Mouse (Mus musculus): ENCODE results near the gene Mrps26. TPM values are rescaled to one million over a fixed set of nuclear protein-coding genes. Genes with fewer than 3 reads are reported as not detected.
"Not testable (repeated sequence)": the region's sequence is repeated elsewhere in the genome, so short reads cannot be mapped to it uniquely, and the experiment has no call there.

Mrps26 gene
- 10 to 100 TPM; 72.2 to 82.6 TPM for total RNA-seq (2021)

DNA sequence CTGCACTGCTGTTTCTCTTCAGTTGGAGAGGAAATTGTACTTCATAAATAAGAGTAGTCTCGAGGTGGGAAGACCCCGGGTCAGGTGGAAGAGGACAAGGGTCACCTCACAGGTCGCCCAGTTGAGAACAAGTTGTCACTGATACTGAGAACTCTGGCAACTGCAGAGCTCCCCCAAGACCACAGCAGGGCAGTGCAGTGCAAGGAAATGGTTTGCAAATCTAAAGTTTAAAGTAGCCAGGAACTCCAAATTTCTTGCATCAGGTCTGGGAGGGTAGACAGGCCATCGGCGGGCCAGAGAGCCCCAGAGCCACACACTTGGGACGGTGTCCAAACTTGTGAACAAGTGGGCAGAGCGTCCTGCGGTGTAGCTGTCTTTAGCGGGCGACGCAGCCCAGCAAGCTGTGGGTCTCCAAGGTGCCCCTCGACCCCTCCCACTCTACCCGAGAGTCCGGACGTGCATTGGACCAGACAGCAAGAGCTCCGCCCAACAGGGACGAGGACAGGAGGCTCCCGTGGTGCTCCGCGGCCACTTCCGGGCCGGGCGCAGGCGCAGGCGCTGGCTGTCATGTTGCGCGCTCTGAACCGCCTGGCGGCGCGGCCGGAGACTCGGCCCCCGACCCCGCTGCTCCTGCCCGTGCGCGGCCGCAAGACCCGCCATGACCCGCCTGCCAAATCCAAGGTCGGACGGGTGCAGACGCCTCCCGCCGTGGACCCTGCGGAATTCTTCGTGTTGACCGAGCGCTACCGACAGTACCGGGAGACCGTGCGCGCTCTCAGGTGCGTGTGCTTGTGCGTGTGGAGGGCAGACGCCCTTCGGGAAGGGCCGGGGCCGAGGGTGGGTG lies at the start of gene Mrps26:
Gene Mrps26 (plus strand): TSS at position 531 of the 844 bp plus-strand sequence.
- intact Hi-C loops (cut with DNase I): loop anchor here (10.0 kb wide), 1 partner anchor 269 kb away; the partner anchor contains the start of gene Ebf4
- DNase-seq (ENCODE audit: low spot score in 2 of 2): peak; percentile 94 to 95

DNA sequence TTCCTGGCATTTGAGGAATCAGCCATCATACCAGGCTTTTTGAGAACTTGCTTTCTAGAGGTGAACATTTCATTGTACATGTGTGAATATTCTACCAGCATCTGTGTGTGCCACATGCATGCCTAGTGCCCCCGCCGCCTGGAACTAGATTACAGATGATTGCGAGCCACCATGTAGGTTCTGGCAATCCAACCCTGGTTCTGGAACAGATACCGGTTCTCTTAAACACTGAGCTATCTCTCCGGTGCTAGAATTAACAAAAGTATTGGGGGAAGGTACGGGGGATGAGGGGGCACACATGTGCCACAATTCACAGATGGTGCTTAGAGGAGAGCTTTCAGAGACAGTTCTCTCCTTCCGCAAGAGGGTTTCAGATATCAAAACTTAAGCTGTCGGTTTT lies 49.6 kb upstream of the Mrps26 start:
- DNase-seq (ENCODE audit: low spot score in 2 of 2): no peak
- intact Hi-C loops (cut with DNase I): no loop called here

GRCm38 (mm10) chr2:130515791-130516190 lies 47.8 kb upstream of the Mrps26 start:
- DNase-seq (ENCODE audit: low spot score in 2 of 2): no peak
- intact Hi-C loops (cut with DNase I): loop anchor here (1.0 kb wide), 1 partner anchor 65 kb away; the partner anchor contains the start of gene Ptpra

GRCm38 (mm10) chr2:130521927-130522326 lies 41.6 kb upstream of the Mrps26 start:
- DNase-seq (ENCODE audit: low spot score in 2 of 2): no peak
- intact Hi-C loops (cut with DNase I): no loop called here

DNA sequence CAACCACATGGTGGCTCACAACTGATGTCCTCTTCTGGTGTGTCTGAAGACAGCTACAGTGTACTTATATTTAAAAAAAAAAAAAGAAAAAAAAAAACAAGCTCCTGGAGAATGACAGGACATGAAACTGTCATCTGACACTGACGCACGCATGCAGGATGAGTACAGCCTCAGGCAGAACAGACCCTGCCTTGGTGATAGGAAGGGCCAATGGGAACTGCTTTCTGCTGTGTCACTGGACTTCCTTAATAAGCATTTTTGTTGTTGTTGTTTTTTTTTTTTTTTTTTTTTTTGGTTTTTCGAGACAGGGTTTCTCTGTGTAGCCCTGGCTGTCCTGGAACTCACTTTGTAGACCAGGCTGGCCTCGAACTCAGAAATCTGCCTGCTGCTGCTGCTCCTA lies 38.1 kb upstream of the Mrps26 start:
- intact Hi-C loops (cut with DNase I); DNase-seq (ENCODE audit: low spot score in 2 of 2): not testable (repeated sequence)

- intact Hi-C loops (cut with DNase I): loop anchor here (2.0 kb wide), 1 partner anchor 78 kb away; the partner anchor contains the start of gene Ptpra
- no peak for DNase-seq (ENCODE audit: low spot score in 2 of 2)
These were observed 35.1 kb upstream of the Mrps26 start for GRCm38 (mm10) chr2:130528457-130528856.

GRCm38 (mm10) chr2:130529290-130529689 lies 34.3 kb upstream of the Mrps26 start:
- intact Hi-C loops (cut with DNase I): loop anchor here (2.0 kb wide), 1 partner anchor 78 kb away; the partner anchor contains the start of gene Ptpra

DNA sequence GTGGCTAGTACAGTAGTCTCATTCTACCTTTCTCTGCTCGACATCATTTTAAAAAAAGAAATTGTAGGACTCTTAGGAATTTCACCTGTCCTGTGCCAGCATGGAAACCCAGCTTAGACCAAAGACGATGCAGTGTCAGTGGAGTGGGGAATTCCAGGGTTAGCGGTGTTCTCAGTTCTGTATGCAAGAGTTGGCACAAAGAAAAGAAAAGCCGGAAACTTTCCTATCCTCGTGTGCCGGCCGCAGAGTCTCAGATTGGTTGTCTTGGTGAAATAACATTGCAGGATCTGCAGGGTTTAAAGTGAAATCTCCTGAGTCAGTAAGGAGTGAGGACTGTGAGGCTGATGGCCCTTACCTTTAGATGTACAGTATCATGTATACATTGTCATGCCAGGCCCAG lies 33.6 kb upstream of the Mrps26 start:
- intact Hi-C loops (cut with DNase I): loop anchor here (2.0 kb wide), 1 partner anchor 79 kb away; the partner anchor contains the start of gene Ptpra
- DNase-seq (ENCODE audit: low spot score in 2 of 2): no peak

More at GRCm38 (mm10) chr2:130529290-130529689, 34.3 kb upstream of the Mrps26 start:
- DNase-seq (ENCODE audit: low spot score in 2 of 2): no peak

DNA sequence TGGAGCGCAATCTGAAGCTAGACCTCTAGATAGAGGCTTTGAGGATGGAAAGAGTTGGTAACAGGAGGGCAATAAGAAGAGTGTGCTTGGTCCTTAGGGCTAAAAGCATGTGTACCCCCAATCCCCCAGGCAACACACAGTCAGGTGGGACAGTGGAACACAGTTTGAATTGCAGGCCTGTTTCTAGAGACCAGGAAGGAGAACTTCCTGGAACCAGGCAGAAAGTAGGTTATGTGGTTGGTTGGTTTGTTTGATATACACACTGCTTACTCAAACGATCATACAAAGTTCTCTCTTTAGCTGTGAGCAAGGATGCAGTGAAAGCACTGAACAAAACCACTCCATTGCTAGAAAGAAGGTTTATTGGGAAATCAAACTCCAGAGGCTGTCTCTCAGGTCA lies 31.3 kb upstream of the Mrps26 start:
- DNase-seq (ENCODE audit: low spot score in 2 of 2): no peak
- intact Hi-C loops (cut with DNase I): no loop called here

GRCm38 (mm10) chr2:130535017-130535416 lies 28.5 kb upstream of the Mrps26 start:
- intact Hi-C loops (cut with DNase I): no loop called here
- DNase-seq (ENCODE audit: low spot score in 2 of 2): no peak

DNA sequence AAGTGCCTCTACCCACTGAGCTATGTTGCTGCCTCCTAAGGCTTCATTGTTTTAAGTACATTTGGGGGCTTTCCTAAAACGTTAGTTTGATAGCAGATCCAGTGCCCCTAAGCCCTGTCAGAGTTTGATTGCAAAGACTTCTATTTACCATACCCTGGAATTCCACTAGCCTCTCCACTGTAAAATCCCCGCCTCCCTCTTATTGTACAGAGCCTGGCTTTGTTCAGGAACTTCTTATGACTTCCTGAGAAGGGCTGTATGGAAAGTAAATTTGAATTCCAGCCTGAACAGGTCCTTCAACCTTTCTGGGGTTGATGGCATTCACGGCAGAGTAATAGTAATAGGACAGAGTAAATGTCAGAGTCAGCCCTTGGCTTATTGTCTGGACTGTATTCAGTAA lies 26.7 kb upstream of the Mrps26 start:
- DNase-seq (ENCODE audit: low spot score in 2 of 2): no peak
- intact Hi-C loops (cut with DNase I): no loop called here

DNA sequence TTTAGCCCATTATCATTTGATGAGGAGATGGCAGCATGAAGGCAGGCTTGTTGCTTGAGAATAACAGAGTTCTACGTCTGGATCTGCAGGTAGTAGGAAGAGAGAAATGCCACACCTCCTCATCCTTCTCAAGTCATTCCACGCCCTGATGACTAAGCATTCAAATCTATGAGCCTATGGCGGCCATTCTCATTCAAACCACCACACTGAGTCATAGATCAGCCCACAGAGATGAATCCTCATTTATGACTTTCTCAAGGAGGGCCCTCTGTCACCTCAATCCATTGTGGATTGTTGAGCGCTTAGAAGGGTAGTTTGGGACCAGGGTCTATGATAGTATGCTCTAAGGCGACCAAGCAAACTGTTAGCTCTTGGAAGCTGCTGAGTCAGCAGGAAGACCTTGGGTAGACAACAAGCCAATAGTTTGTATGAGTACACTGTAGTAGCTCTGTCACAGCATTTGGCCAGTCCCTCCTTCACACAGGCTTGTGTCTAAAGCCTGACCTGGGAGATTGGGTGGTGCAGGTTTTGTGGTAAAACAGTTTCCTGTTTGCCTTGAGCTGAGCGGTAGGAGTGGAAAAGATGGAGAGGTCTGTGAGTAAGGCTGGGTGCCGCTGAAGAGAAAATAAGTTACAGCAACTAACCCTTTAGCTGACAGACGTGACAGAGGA lies 24.5 kb upstream of the Mrps26 start:
- intact Hi-C loops (cut with DNase I): no loop called here

GRCm38 (mm10) chr2:130540266-130540665 lies 23.3 kb upstream of the Mrps26 start:
- intact Hi-C loops (cut with DNase I): no loop called here
- DNase-seq (ENCODE audit: low spot score in 2 of 2): no peak

More for the DNA sequence above, 24.5 kb upstream of the Mrps26 start:
- no peak for DNase-seq (ENCODE audit: low spot score in 2 of 2)

DNA sequence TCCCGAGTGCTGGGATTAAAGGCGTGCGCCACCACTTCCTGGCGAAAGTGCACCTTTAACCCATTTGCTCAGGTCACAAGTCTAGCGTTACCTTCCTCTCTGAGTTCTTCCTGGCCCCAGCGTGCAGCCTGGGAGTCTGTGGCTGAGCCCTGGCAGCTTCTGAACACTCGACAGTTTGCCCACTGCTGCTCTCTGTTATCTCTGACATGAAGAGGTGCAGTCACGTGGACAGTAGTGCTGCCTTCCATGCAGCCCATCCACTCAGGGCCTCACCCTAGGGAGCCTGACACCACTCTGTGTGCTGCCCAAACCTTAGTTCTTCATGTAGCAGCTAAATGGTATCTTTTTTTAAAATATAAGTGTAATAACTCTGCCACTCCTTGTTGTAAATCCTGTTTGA lies 16.6 kb upstream of the Mrps26 start:
- intact Hi-C loops (cut with DNase I): no loop called here
- no peak for DNase-seq (ENCODE audit: low spot score in 2 of 2)

DNA sequence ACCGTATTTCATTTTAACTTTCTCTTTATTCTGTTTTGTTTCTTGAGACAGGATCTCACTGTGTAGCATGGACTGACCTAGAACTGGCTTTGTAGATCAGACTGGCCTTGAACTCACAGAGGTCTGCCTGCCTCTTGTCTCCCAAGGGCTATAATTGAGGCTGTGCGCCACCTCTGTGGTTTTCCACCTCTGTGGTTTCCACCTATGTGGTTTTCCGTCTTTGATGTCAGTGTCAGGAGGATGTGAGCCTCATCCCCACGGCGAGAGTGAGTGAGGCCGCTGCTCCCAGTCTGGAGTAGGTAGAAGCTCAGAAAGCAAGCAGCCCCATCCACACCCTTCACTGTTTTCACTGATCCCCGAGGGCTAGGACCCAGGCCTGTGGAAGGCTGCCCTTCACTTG lies 8.7 kb upstream of the Mrps26 start:
- no peak for DNase-seq (ENCODE audit: low spot score in 2 of 2)
- intact Hi-C loops (cut with DNase I): no loop called here

- no peak for DNase-seq (ENCODE audit: low spot score in 2 of 2)
- intact Hi-C loops (cut with DNase I): no loop called here
These were observed 7.2 kb upstream of the Mrps26 start for GRCm38 (mm10) chr2:130556292-130556691.

- no peak for DNase-seq (ENCODE audit: low spot score in 2 of 2)
- intact Hi-C loops (cut with DNase I): no loop called here
These were observed 6.1 kb upstream of the Mrps26 start for GRCm38 (mm10) chr2:130557462-130557861.

- no peak for DNase-seq (ENCODE audit: low spot score in 2 of 2)
- intact Hi-C loops (cut with DNase I): no loop called here
These were observed 5.5 kb upstream of the Mrps26 start for GRCm38 (mm10) chr2:130558015-130558414.

- intact Hi-C loops (cut with DNase I): loop anchor here (10.0 kb wide), 1 partner anchor 269 kb away; the partner anchor contains the start of gene Ebf4
- DNase-seq (ENCODE audit: low spot score in 2 of 2): no peak
These were observed 521 bp downstream of the Mrps26 start for GRCm38 (mm10) chr2:130564063-130564462.

- no peak for DNase-seq (ENCODE audit: low spot score in 2 of 2)
- intact Hi-C loops (cut with DNase I): loop anchor here (10.0 kb wide), 1 partner anchor 270 kb away; the partner anchor contains the start of gene Ebf4
These were observed 1.4 kb downstream of the Mrps26 start for GRCm38 (mm10) chr2:130564983-130565382.
